Mouse (Mus musculus) heart, postnatal 10 days (tissue): ENCODE data around the gene Ckap4. TPM values are rescaled to one million over a fixed set of nuclear protein-coding genes. Genes with fewer than 3 reads are reported as not detected.
"Not testable (repeated sequence)": the region's sequence is repeated elsewhere in the genome, so short reads cannot be mapped to it uniquely, and the experiment has no call there.

ENCODE experiments used
- DNase-seq, 2 experiments: peaks; one replicate each; pipeline ENCODE4 v3.0.0; 2021
- intact Hi-C: fragments of 180-260 bp; cut with DNase I; formaldehyde crosslinking; loops from one replicate; pipeline ENCODE4 v1.15.1; 2025
- total RNA-seq, 2 experiments: library from RNA; stranded (reverse); gene quantifications; 2 replicates each; pipeline ENCODE4 v1.2.3; 2021

The Ckap4 gene
- total RNA-seq, 2 experiments from 2014 or later: 74.8 to 86.4 TPM

- peak; percentile 77 to 87 for DNase-seq
- intact Hi-C loops: loop anchor here (2.0 to 5.0 kb wide), 3 partner anchors 49 to 692 kb away; no protein-coding TSS in a partner anchor
Observed at GRCm38 (mm10) chr10:84514038-84514578, 19.8 kb downstream of the Ckap4 start.

- intact Hi-C loops: loop anchor here (5.0 kb wide), 1 partner anchor 690 kb away; no protein-coding TSS in a partner anchor
- no peak for DNase-seq
Observed at GRCm38 (mm10) chr10:84512766-84513165, 21.1 kb downstream of the Ckap4 start.

- DNase-seq: no peak
- intact Hi-C loops: no loop called here
Observed at GRCm38 (mm10) chr10:84508603-84509002, 25.3 kb downstream of the Ckap4 start.

- DNase-seq: no peak
- intact Hi-C loops: no loop called here
Observed at GRCm38 (mm10) chr10:84498867-84499266, 35.0 kb downstream of the Ckap4 start.

- no peak for DNase-seq
- intact Hi-C loops: no loop called here
Observed at GRCm38 (mm10) chr10:84496805-84497204, 37.1 kb downstream of the Ckap4 start.

GRCm38 (mm10) chr10:84494432-84494831, 39.4 kb downstream of the Ckap4 start:
- intact Hi-C loops: no loop called here
- peak; percentile 13 to 20 for DNase-seq

- intact Hi-C loops: no loop called here
- DNase-seq: no peak
Observed at GRCm38 (mm10) chr10:84490115-84490514, 43.7 kb downstream of the Ckap4 start.

GRCm38 (mm10) chr10:84488315-84488714, 45.5 kb downstream of the Ckap4 start:
- intact Hi-C loops: no loop called here
- DNase-seq: peak; percentile 62 to 75

- DNase-seq: no peak
- intact Hi-C loops: no loop called here
Observed at GRCm38 (mm10) chr10:84484661-84485060, 49.2 kb downstream of the Ckap4 start.

GRCm38 (mm10) chr10:84483553-84483952, 50.3 kb downstream of the Ckap4 start:
- intact Hi-C loops: no loop called here
- no peak for DNase-seq

- DNase-seq: no peak
- intact Hi-C loops: no loop called here
Observed at GRCm38 (mm10) chr10:84483069-84483468, 50.8 kb downstream of the Ckap4 start.

GRCm38 (mm10) chr10:84482418-84482817, 51.4 kb downstream of the Ckap4 start:
- intact Hi-C loops, DNase-seq: not testable (repeated sequence)

GRCm38 (mm10) chr10:84481327-84481671, 52.6 kb downstream of the Ckap4 start:
- intact Hi-C loops: no loop called here
- DNase-seq: no peak

- peak; percentile 43 to 53 for DNase-seq
- intact Hi-C loops: no loop called here
Observed at GRCm38 (mm10) chr10:84480667-84481326, 53.1 kb downstream of the Ckap4 start.

GRCm38 (mm10) chr10:84480146-84480545, 53.7 kb downstream of the Ckap4 start:
- intact Hi-C loops: no loop called here
- no peak for DNase-seq

- intact Hi-C loops: no loop called here
- no peak for DNase-seq
Observed at GRCm38 (mm10) chr10:84477613-84478076, 56.2 kb downstream of the Ckap4 start.

GRCm38 (mm10) chr10:84477045-84477612, 56.7 kb downstream of the Ckap4 start:
- DNase-seq: no peak
- intact Hi-C loops: no loop called here

Other genes starting within 250 kb of the Ckap4 start
- 10 to 100 TPM; 25.3 to 33.0 TPM for gene Nuak1, start 93.5 kb downstream of the Ckap4 start, total RNA-seq
- 10 to 100 TPM; 74.1 to 78.3 TPM for gene Tcp11l2, start 42.6 kb upstream of the Ckap4 start, total RNA-seq
- gene Polr3b, start 88.2 kb upstream of the Ckap4 start, total RNA-seq: 10 to 100 TPM; 11.0 to 12.7 TPM
- gene Rfx4, start 222.0 kb upstream of the Ckap4 start, total RNA-seq: under 1 TPM; 0.10 TPM